Mouse (Mus musculus) midbrain, embryonic 14.5 days (tissue): Measurements from ENCODE around the gene Lsamp. TPM values are rescaled to one million over a fixed set of nuclear protein-coding genes. Genes with fewer than 3 reads are reported as not detected.

Source experiments
- ATAC-seq: fragments of 200-750 bp; cut with Nextera tagmentation; 2 replicates; pipeline ENCODE4 v1.8.0; 2017; ENCODE audit warnings: moderate number of reproducible peaks, moderate library complexity; ENCODE audit not compliant: low FRiP score, low TSS enrichment
- DNase-seq: peaks from one replicate; pipeline ENCODE4 v3.0.0-alpha.2; 2015
- H3K27ac ChIP-seq: fragments of 300-500 bp; sonication (generic); replicated peaks from 2 replicates; pipeline ENCODE4 v1.5.1; 2014; ENCODE audit warnings: mild to moderate bottlenecking, low read depth, low read length, moderate library complexity
- H3K27me3 ChIP-seq: fragments of 300-500 bp; sonication (generic); 2 replicates; pipeline ENCODE4 v1.6.1; 2014; ENCODE audit warnings: low read length, control low read depth, mixed read lengths; ENCODE audit not compliant: control insufficient read depth, insufficient read depth
- H3K36me3 ChIP-seq: fragments of 300-500 bp; sonication (generic); 2 replicates; pipeline ENCODE4 v1.6.1; 2014; ENCODE audit warnings: low read length, control low read depth; ENCODE audit not compliant: control insufficient read depth, insufficient read depth
- H3K4me1 ChIP-seq: fragments of 300-500 bp; sonication (generic); 2 replicates; pipeline ENCODE4 v1.6.1; 2014; ENCODE audit warnings: mild to moderate bottlenecking, antibody characterized with exemption, low read length, control low read depth; ENCODE audit not compliant: control insufficient read depth, insufficient read depth
- H3K4me2 ChIP-seq: fragments of 300-500 bp; sonication (generic); 2 replicates; pipeline ENCODE4 v1.6.1; 2014; ENCODE audit warnings: mild to moderate bottlenecking, low read length, moderate library complexity
- H3K4me3 ChIP-seq: fragments of 300-500 bp; sonication (generic); replicated peaks from 2 replicates; pipeline ENCODE4 v1.5.1; 2014; ENCODE audit warnings: low read depth, low read length
- H3K9ac ChIP-seq: fragments of 300-500 bp; sonication (generic); replicated peaks from 2 replicates; pipeline ENCODE4 v1.6.1; 2014; ENCODE audit warnings: mild to moderate bottlenecking, low read length, moderate library complexity
- H3K9me3 ChIP-seq: fragments of 300-500 bp; sonication (generic); 2 replicates; pipeline ENCODE4 v1.6.1; 2016; ENCODE audit warnings: low read length, control low read depth, mixed read lengths; ENCODE audit not compliant: control insufficient read depth
- WGBS: fragments of 180-500 bp; shearing (Covaris S2); extraction: QIAGEN DNeasy Blood & Tissue Kit; methylation state at CpG from one replicate; pipeline ENCODE4 v1.1.7; 2014; 5-methylcytosine and 5-hydroxymethylcytosine counted together
- polyA plus RNA-seq: library from polyadenylated mRNA; unstranded; fragments of >200 nt; fragmentation: Nextera tagmentation; extraction: Ambion mirVana; gene quantifications from 2 replicates; pipeline ENCODE4 v1.2.1, GENCODE M21; 2014

The Lsamp gene
- polyA plus RNA-seq, 1 experiment from 2014 or later, result 79.5 TPM

- H3K9me3 ChIP-seq, result no peaks in the 10 kb centered on the region
- H3K27ac ChIP-seq, result no peak overlapping the region
- H3K4me1 ChIP-seq, result no peaks in the 10 kb centered on the region
- DNase-seq, result no peak
- WGBS, result 85% methylated on average over 3 of the region's 3 CpGs
- H3K4me3 ChIP-seq, result no peak overlapping the region
- ATAC-seq, result no peak
- no peaks in the 10 kb centered on the region for H3K27me3 ChIP-seq
- no peak overlapping the region for H3K4me2 ChIP-seq
- H3K9ac ChIP-seq, result no peak overlapping the region
- no peaks in the 10 kb centered on the region for H3K36me3 ChIP-seq
These were observed 1118.6 kb downstream of the Lsamp start for GRCm38 (mm10) chr16:41102805-41103204.

- Histone ChIP-seq H3K4me2 (no peak overlapping the region), H3K27me3 (no peaks in the 10 kb centered on the region), H3K4me3 (no peak overlapping the region), H3K9ac (no peak overlapping the region), H3K36me3 (no peaks in the 10 kb centered on the region), H3K4me1 (no peaks in the 10 kb centered on the region), H3K9me3 (no peaks in the 10 kb centered on the region), H3K27ac (no peak overlapping the region)
- DNase-seq (no peak), ATAC-seq (no peak)
- WGBS, result 75% methylated on average over 2 of the region's 2 CpGs
These were observed 1140.2 kb downstream of the Lsamp start for GRCm38 (mm10) chr16:41124361-41124760.

- no peaks in the 10 kb centered on the region for H3K9me3 ChIP-seq
- no peaks in the 10 kb centered on the region for H3K36me3 ChIP-seq
- no peaks in the 10 kb centered on the region for H3K4me1 ChIP-seq
- no peaks in the 10 kb centered on the region for H3K27me3 ChIP-seq
- 94% methylated on average over 2 of the region's 2 CpGs for WGBS
- DNase-seq (no peak), ATAC-seq (no peak)
- H3K27ac ChIP-seq, result no peak overlapping the region
- no peak overlapping the region for H3K4me3 ChIP-seq
- no peak overlapping the region for H3K9ac ChIP-seq
- H3K4me2 ChIP-seq, result no peak overlapping the region
These were observed 1140.9 kb downstream of the Lsamp start for GRCm38 (mm10) chr16:41125051-41125450.

- Histone ChIP-seq H3K27me3 (no peaks in the 10 kb centered on the region), H3K4me2 (no peak overlapping the region), H3K4me1 (no peaks in the 10 kb centered on the region), H3K4me3 (no peak overlapping the region), H3K27ac (no peak overlapping the region), H3K36me3 (no peaks in the 10 kb centered on the region), H3K9ac (no peak overlapping the region), H3K9me3 (no peaks in the 10 kb centered on the region)
- WGBS, result 72% methylated on average over 4 of the region's 4 CpGs
- ATAC-seq (no peak), DNase-seq (peak; percentile 77)
These were observed 1146.9 kb downstream of the Lsamp start for GRCm38 (mm10) chr16:41131053-41131452.

- Histone ChIP-seq H3K4me2 (no peak overlapping the region), H3K27ac (no peak overlapping the region), H3K9me3 (no peaks in the 10 kb centered on the region), H3K4me1 (no peaks in the 10 kb centered on the region), H3K4me3 (no peak overlapping the region), H3K36me3 (no peaks in the 10 kb centered on the region), H3K27me3 (no peaks in the 10 kb centered on the region), H3K9ac (no peak overlapping the region)
- DNase-seq (no peak), ATAC-seq (no peak)
- 62% methylated on average over 1 of the region's 1 CpGs for WGBS
These were observed 1188.7 kb downstream of the Lsamp start for GRCm38 (mm10) chr16:41172839-41173238.

- H3K36me3 ChIP-seq, result no peaks in the 10 kb centered on the region
- 54% methylated on average over 3 of the region's 3 CpGs for WGBS
- H3K9me3 ChIP-seq, result no peaks in the 10 kb centered on the region
- ATAC-seq (no peak), DNase-seq (no peak)
- H3K27ac ChIP-seq, result no peak overlapping the region
- no peak overlapping the region for H3K4me3 ChIP-seq
- H3K27me3 ChIP-seq, result no peaks in the 10 kb centered on the region
- H3K4me1 ChIP-seq, result 0 out of 2 replicates have a peak, but pooled peaks cover 4% of the 10 kb centered on the region
- no peak overlapping the region for H3K4me2 ChIP-seq
- H3K9ac ChIP-seq, result no peak overlapping the region
These were observed 1195.4 kb downstream of the Lsamp start for GRCm38 (mm10) chr16:41179557-41179956.

- H3K9ac ChIP-seq, result no peak overlapping the region
- no peaks in the 10 kb centered on the region for H3K27me3 ChIP-seq
- H3K9me3 ChIP-seq, result no peaks in the 10 kb centered on the region
- H3K4me1 ChIP-seq, result 0 out of 2 replicates have a peak, but pooled peaks cover 4% of the 10 kb centered on the region
- no peak overlapping the region for H3K4me3 ChIP-seq
- H3K4me2 ChIP-seq, result no peak overlapping the region
- WGBS, result 21% methylated on average over 3 of the region's 3 CpGs
- H3K27ac ChIP-seq, result no peak overlapping the region
- H3K36me3 ChIP-seq, result no peaks in the 10 kb centered on the region
- DNase-seq, result peak; percentile 21
- no peak for ATAC-seq
These were observed 1196.7 kb downstream of the Lsamp start for GRCm38 (mm10) chr16:41180867-41181266.

GRCm38 (mm10) chr16:41210055-41210454 is 1225.9 kb downstream of the Lsamp start:
- Histone ChIP-seq H3K27ac (no peak overlapping the region), H3K4me2 (no peak overlapping the region), H3K27me3 (no peaks in the 10 kb centered on the region), H3K36me3 (no peaks in the 10 kb centered on the region), H3K9ac (no peak overlapping the region), H3K9me3 (no peaks in the 10 kb centered on the region), H3K4me1 (no peaks in the 10 kb centered on the region), H3K4me3 (no peak overlapping the region)
- no peak for DNase-seq
- no peak for ATAC-seq
- WGBS, result 99% methylated on average over 5 of the region's 5 CpGs

GRCm38 (mm10) chr16:41235829-41236228 is 1251.7 kb downstream of the Lsamp start:
- DNase-seq (no peak), ATAC-seq (no peak)
- Histone ChIP-seq H3K36me3 (no peaks in the 10 kb centered on the region), H3K4me1 (no peaks in the 10 kb centered on the region), H3K27ac (0 out of 2 replicates have a peak overlapping the region, but pooled peaks have one; percentile 15), H3K4me2 (no peak overlapping the region), H3K4me3 (no peak overlapping the region), H3K9me3 (no peaks in the 10 kb centered on the region), H3K27me3 (no peaks in the 10 kb centered on the region), H3K9ac (no peak overlapping the region)
